In the genomic region with DNA sequence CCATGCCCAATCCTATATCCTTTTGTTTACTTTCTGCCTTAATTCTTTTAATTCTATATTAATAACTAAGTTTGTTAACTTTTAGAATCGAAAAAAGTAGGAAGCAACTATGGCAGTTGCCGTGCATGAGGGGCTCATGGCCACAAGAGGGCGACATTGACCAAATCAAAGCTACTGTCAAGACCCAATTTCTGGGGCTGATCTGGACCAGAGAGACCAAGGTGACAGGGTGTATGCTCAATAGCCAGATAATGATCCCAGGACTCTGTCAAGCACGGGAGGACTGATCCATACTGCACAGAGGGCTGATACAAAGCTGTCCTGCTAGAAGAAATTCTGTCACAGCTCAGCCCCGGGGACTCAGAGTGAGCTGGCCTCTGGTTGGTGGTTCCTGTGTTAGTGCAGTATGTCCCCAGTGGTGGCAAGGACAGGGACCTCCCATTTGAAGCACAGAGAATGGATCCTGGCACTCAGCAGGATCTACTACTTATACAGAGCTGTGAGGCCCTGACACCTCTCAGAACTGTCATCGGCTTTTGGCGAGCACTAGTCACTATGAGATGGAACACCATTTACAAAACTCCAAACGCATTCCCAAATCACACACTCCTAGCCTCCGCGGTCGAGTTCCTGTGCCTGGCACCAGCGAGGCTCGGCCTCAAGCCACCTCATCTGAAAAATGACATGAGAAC, we compare ENCODE assay signal across 7 mouse cellular contexts. TPM values are rescaled to one million over a fixed set of nuclear protein-coding genes. Genes with fewer than 3 reads are reported as not detected.
DNase-seq lines count a peak whose midpoint lies in the region; ATAC-seq lines count a peak whose summit lies in the region.

No protein-coding gene starts in this region.

- peaks cover 58% of the 10 kb centered on the region for H3K36me3 ChIP-seq in hindbrain, embryonic 12.5 days
- H3K36me3 ChIP-seq in midbrain, embryonic 11.5 days (ENCODE audit: control insufficient read depth, insufficient read depth, low read length): peaks cover 11% of the 10 kb centered on the region; the same call in 1 of the 2 replicates

- no peak overlapping the region for H3K4me2 ChIP-seq in hindbrain, embryonic 12.5 days (replicated peaks)
- H3K4me2 ChIP-seq in midbrain, embryonic 11.5 days: no peak overlapping the region

- H3K4me3 ChIP-seq in hindbrain, embryonic 12.5 days: no peak overlapping the region
- H3K4me3 ChIP-seq in midbrain, embryonic 11.5 days (ENCODE audit: low read depth, low read length): no peak overlapping the region

- H3K27ac ChIP-seq in hindbrain, embryonic 12.5 days: no peak overlapping the region
- no peak overlapping the region for H3K27ac ChIP-seq in midbrain, embryonic 11.5 days (ENCODE audit: low read depth, low read length)

- WGBS in hindbrain, embryonic 12.5 days: 72% methylated on average over 13 of the region's 13 CpGs
- 75% methylated on average over 13 of the region's 13 CpGs for WGBS in midbrain, embryonic 11.5 days

- 0 out of 2 replicates have a peak, but pooled peaks have one; percentile 12 for ATAC-seq in hindbrain, embryonic 12.5 days (ENCODE audit: low FRiP score)
- peak; percentile 55; the same call in 1 of the 2 replicates for ATAC-seq in midbrain, embryonic 11.5 days (ENCODE audit: low FRiP score)

- DNase-seq in R1 (ENCODE audit: low read depth, low spot score): peak; percentile 63
- peak; percentile 58 for DNase-seq in c-Kit-positive CD71-positive TER-119-positive erythroid progenitor cells, embryonic 14.5 days (ENCODE audit: low spot score)
- peak; percentile 64 for DNase-seq in forelimb bud, embryonic 11.5 days (ENCODE audit: low read depth, low spot score)
- DNase-seq in layer of hippocampus, postnatal 36 days: peak; percentile 61 to 67
- DNase-seq in midbrain, embryonic 11.5 days (ENCODE audit: low spot score, missing footprints): peak; percentile 96
- peak; percentile 36 for DNase-seq in spleen, adult 12 weeks (ENCODE audit: low spot score)

- no peak overlapping the region for H3K9ac ChIP-seq in hindbrain, embryonic 12.5 days
- H3K9ac ChIP-seq in midbrain, embryonic 11.5 days (ENCODE audit: low read length): no peak overlapping the region

- no peaks in the 10 kb centered on the region for H3K27me3 ChIP-seq in hindbrain, embryonic 12.5 days
- H3K27me3 ChIP-seq in midbrain, embryonic 11.5 days (ENCODE audit: control insufficient read depth, insufficient read depth, low read length): no peaks in the 10 kb centered on the region

- no peaks in the 10 kb centered on the region for H3K9me3 ChIP-seq in hindbrain, embryonic 12.5 days (replicated peaks)
- no peaks in the 10 kb centered on the region for H3K9me3 ChIP-seq in midbrain, embryonic 11.5 days (ENCODE audit: control insufficient read depth, low read length)

- no peaks in the 10 kb centered on the region for H3K4me1 ChIP-seq in hindbrain, embryonic 12.5 days
- no peaks in the 10 kb centered on the region for H3K4me1 ChIP-seq in midbrain, embryonic 11.5 days (ENCODE audit: control insufficient read depth, insufficient read depth, low read length)

RNA-seq across cellular contexts. Expression of a gene that starts 32.9 kb away (rescaled TPM):
- polyA plus RNA-seq in hindbrain, embryonic 12.5 days (2016; fragmentation: Nextera tagmentation; extraction: Ambion mirVana): 11.8 and 12.2 TPM in 2 replicates
- 1 to 10 TPM; 7.2 to 8.7 TPM for total RNA-seq in layer of hippocampus, postnatal 36 days (2021)
- 3.6 and 4.4 TPM in 2 replicates for polyA plus RNA-seq in midbrain, embryonic 11.5 days (2014; fragmentation: Nextera tagmentation; extraction: Ambion mirVana)

Comparison
In these comparisons a context has a peak if more than half of its experiments do, and no peak if none do; other contexts are left out.
1. DNase-seq: peak in every context shown above with its lines; median percentile 96 in midbrain, embryonic 11.5 days; 64 in forelimb bud, embryonic 11.5 days; 64 in layer of hippocampus, postnatal 36 days; 63 in R1; 58 in c-Kit-positive CD71-positive TER-119-positive erythroid progenitor cells, embryonic 14.5 days; 36 in spleen, adult 12 weeks.